Mouse (Mus musculus): Measurements from ENCODE around the gene Mavs.
"Not testable (repeated sequence)": the region's sequence is repeated elsewhere in the genome, so short reads cannot be mapped to it uniquely, and the experiment has no call there.

The Mavs gene

DNA sequence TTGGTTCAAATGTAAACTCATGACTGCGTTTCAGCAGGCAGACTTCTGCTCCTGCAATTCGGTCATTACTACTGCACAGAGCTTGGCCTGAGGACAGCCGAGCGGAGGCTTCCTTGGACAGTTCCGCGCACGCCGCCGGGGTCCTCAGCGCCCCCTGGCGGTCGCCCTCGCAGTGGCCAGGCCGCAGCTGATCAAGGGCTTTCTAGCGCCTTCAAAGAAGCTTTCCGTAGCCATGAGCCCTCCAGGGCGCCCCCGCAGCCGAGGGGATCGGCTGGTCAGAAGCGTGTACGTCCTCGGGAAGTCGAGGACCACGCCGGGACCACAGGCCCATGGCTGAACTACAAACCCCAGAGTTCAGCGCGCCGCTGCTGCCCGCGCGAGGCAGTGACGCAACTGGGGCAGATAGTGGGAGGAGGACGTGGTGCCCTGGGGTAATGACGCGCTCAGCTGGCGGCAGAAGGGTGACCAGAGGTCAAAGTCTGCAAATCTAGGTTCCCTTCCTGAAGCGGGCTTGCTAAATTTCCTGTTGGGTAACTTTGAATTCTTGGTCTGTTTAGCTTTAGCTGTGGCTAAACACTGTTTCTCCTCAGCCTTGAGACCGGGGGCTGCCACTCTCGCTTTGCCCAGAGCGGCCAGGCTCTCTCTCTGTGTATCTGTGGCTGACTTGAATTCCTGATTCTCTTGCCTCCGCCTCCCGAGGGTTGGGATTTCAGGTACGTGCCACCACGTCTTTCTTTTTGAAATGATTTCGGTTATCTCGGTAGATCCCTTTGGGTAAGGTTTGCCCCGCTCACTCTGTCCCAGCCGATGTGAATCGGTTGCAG is 23.7 kb upstream of the Mavs start:
- intact Hi-C loops (cut with DNase I): loop anchor here (2.0 kb wide), 1 partner anchor 45 kb away; no protein-coding TSS in a partner anchor

DNA sequence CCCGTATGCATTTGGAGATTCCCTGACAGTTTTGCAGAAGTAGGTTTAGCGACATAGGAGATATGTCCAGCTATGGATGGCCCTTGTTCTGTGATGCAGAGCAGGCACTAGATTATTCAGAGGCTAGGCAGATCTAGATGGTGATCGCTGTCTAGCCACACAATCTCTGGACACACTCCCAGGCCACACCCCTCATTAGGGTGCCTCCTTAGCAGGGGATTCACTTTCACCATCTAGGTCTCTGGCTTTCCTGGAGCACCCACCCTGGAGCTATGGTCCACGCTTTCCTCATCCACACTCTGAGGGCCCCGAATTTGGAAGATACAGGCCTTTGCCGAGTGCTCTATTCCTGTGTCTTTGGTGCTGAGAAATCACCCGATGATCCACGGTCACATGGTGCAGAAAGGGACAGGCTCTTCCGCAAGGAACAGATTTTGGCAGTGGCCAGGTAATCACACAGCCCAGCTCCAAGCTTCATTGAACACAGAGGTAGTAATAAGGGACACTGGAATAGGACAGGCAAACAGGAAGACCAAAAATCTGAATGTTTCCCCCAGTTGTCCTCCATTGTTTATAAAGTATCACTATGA is 22.7 kb upstream of the Mavs start:
- intact Hi-C loops (cut with DNase I): loop anchor here (2.0 kb wide), 1 partner anchor 44 kb away; no protein-coding TSS in a partner anchor

DNA sequence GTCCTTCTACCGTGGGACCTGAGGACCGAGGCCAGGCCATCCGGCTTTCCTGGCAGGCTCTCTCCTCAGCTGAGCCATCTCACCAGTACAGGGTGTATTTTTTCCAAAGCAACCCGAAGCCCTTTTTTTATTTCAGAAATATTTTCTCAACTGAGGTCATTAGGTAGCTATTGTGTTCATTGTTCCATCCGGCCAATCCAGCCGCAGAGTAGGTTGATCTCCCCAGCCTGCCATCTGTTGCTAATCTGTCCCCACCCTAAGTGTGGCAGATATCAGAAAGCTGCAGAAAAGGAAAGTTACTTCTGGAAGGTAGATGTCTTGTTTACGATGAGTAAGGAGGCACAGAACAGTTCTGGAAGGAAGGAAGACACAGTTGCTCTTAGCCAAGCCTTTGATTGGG is 20.1 kb upstream of the Mavs start:
- intact Hi-C loops (cut with DNase I): no loop called here

DNA sequence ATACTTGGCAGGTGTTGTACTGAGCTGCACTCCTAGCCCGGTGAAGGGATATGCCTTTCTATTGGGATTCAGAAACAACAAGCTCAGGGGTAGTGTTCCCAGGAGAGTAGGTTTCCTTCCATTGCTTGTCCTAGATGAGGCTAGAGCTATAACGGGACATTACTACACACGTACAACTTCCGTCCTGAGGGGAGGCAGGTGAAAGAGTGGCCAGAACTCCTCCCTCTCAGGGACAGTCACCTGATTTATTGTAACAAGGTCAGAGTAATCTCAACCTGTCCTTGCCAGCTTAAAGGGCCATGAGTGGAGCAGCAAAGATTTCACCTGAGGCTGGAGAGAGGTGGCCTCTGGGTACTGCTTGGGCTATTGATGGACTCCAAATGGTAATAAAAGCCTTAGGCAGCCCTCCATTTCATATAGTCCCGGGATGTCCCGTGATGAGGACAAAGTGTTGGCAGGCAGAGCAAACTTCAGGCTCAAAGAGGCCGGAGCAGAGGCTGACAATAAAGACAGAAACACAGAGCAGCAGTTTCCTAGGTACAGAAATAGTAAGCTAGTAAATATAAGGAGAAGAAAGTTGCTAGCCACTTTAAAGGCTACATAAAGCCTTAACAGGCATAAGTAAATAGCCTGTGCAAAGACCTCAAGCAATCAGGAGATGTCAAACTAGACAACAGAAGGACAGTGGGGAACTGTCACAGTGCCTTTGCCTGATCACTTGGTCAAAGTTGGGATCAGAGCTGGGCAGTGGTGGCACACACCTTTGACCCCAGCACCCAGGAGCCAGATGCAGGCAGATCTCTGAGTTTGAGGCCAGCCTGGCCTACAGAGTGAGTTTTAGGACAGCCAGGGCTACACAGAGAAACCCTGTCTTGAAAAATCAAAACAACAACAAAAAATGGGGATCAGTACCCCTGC is 17.7 kb upstream of the Mavs start:
- intact Hi-C loops (cut with DNase I): loop anchor here (5.0 kb wide), 1 partner anchor 39 kb away; no protein-coding TSS in a partner anchor

DNA sequence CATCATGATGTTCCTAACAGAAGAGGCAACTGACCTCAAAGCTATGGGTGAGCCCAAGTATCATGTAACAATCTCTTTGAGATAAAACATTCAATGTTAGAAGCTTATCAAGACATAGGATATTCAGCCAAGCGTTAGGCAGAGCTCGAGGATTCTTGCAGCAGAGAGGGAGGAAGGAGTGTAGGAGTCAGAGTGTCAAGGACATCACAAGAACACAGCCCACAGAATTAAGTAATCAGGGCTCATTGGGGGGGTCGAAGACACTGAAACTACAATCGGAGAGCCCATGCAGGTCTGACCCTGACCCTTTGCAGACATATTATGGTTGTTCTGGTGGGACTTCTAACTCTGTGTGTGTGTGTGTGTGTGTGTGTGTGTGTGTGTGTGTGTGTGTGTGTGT is 13.8 kb upstream of the Mavs start:
- intact Hi-C loops (cut with DNase I): no loop called here

DNA sequence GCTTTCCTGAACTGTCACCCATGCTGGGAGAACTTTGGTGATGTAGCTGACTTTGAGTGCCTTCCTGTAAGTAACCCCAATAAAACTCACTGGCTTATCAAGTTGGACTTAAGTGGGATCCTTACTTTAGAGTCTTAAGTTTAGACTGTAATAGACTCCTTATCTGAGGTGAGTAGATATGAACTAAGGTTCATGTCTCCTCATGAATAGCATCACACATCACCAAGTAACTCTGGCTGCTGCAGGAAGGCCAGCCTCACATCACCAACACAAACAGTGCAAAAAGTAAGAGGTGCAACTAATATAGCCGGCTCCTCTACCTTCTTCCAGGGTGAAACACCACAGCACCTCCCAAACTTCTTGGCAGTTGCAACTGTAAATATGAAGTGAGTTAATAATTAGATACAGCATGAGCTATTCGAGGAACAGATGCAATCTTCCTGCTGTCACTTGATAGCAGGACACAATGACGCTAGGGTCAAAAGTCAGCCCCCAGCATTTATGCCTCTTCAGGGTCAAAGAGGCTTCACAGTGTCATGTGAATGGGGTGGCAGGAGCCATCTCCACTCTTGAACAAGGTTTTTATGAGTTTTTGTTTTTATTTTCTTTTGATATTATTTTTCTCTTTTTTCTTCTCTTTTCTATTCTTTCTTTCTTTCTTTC is 11.9 kb upstream of the Mavs start:
- intact Hi-C loops (cut with DNase I): no loop called here

DNA sequence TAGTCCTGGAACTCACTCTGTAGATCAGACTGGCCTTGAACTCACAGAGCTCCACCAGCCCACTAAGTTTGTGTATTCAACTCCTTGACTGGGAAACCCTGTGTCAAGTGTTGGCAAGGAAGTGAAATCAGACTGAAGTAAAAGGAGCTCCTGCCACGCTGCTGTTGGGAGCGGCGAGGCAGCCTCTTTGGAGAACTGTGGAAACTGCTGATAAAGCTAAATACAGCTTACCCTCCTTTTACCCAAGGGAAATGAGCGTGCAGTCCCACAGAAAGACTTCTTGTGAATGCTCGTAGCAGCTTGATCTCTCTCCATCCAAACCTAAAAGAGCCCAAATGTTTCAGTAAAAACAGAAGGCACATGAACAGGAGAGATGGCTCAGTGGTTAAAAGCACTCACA is 11.3 kb upstream of the Mavs start:
- intact Hi-C loops (cut with DNase I): no loop called here

DNA sequence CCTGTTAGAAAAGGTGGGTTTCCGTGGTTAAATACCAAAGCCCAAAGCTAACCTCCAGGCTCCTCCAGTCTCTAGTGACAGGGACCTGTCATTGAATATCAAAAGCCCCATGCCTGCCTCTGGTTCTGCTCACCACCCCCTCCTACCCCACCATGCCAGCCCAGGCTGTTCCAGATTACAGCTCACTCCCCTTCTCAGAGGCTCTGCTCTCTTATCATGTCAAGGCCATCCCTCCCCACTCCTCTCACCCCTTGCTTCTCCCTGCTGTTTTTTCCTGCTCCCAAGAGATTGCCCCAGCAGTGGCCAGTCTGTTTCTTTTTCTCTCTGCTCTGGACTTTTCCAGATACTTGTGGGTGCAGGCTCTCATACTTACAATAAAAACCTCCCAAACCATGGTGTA is 10.3 kb upstream of the Mavs start:
- intact Hi-C loops (cut with DNase I): no loop called here

DNA sequence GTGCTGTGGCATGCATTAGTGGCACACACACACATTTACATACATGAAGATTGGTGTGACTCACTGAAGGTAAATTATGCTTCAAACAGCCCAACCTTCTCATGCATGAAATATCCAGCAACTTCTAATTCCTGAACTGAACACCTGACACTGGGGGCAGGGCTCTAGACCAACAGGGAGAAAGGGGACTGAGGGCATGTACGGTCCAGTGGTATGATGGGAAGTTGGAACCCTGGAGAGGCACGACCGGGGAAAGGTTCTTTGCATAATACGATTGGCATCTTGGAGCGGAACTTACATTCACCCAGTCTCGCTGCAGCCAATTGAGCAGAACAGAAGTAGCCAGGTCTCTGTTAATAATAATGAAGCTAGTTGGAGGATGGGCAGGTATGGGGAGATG is 8.7 kb upstream of the Mavs start:
- intact Hi-C loops (cut with DNase I): no loop called here

DNA sequence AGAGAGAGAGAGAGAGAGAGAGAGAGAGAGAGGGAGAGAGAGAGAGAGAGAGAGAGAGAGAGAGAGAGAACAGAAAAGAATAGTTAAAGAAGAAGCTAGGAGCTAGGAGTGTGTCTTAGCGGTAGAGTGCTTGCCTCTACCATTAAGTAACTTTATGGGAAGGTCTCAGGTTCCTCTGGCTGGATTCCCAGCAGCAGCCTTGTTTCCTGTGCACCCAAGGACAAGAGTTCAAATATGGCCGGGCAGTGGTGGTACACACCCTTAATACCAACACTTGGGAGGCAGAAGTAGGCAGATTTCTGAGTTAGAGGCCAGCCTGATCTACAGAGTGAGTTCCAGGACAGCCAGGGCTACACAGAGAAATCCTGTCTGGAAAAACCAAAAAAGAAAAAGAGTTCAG is 7.2 kb upstream of the Mavs start:
- intact Hi-C loops (cut with DNase I): not testable (repeated sequence)

DNA sequence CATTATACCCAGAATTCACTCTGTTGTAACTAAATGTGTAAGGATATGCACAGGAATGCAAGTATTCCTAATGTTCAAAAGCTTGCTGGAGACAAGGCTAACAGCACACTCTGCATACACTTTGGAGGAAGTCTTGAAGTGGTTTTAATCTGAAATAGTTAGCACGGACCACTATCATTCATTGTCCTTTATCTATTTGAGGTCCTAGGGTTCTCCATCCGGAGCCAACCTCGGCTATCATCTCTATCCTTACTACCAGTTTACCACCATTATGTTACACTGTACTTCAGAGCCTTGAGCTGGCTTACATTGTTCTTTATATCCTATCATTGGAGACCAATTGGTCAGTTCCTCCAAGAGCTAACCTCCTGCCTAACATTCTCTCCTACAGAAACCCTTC is 6.6 kb upstream of the Mavs start:
- intact Hi-C loops (cut with DNase I): no loop called here

DNA sequence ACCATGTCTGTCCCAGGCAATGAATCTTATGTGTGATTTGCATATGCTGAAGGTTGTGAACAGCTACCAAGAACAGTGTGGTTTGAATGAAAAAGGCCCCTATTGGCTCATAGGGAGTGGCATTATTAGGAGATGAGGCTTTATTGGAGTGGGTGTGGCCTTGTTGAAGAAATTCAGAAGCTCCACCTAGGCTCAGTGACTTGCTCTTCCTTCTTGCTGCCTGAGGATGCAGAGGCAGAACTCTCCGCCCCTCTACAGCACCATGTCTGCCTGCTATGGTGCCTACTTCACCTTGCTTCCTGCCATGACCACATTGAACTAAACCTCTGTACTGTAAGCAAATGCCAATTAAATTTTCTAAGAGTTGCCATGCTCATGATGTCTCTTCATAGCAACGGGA is 1.3 kb upstream of the Mavs start:
- intact Hi-C loops (cut with DNase I): no loop called here

DNA sequence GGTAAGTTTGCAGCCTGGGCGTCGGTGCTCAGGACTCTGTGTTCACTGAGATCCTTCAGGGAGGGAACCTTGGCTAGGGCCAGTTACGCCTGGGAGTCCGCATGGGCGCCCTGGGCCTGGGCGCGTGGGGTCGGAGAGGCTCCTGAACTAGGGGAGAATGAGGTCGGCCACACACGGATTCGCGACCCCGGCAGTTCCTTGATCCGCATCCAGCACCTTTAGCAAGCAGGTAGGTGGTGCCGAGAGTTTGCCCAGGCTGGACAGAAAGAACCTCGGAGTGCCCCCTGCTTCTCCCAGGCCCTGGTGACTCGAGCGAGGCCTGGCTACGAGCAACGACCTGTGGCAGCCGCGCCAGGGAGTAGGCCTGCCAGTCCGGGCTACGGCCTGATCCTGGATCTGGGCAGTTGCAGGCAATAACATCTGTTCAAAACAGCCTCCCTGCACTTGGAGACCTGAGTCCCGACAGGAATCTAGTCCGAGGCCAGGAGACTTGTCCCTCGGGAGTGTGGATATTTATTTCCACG is 326 bp downstream of the Mavs start:
- intact Hi-C loops (cut with DNase I): no loop called here

DNA sequence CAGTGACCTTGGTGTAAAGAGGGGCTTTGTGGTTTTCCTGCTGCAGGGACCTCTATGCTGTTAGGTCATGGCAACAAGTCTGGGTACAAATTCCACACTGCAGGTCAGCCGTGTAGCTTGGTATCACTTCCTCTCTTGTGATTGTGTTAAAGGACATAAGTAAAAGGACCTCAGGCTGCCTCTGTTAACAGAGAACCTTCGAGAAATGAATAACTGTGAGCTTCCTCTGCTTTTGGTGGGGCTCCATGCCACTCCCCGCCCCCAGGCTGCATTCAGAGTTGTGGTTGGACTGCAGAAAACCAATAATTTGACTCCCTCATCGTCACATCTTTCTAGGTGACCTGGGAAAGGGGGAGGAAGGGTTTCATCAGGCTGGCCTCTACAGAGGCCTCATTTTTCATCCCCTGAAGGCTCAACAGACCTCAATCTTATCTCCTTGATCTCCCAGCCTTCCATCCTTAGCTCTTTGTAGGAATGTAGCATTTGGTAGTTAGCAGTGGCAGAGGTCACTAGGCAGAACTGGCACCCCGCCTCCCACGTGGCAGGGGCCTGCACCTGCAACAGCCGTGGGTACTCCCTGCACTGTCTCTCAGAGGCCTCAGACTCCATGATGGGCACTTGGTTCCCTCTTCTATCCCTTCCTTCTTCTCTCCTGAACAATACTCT is 1.2 kb downstream of the Mavs start:
- intact Hi-C loops (cut with DNase I): no loop called here

DNA sequence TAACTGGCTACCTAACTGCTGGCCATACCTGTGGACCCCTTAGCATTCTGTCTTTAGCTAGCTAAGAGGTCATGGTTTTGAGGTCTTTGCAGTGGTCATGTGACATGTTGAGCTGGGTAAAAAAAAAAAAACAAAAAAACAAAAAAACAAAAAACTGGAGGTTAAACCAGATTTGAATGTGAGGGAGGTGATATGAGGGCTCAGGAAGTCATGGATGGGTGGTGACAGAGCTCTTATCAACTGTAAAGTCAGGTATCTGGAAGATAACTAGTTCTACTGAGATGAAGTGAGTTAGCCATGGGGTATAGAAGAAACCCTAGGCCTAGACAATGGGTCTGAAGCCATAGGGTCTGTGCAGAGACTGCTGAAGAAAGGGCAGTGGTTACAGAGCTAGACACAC is 8.3 kb downstream of the Mavs start:
- intact Hi-C loops (cut with DNase I): no loop called here

DNA sequence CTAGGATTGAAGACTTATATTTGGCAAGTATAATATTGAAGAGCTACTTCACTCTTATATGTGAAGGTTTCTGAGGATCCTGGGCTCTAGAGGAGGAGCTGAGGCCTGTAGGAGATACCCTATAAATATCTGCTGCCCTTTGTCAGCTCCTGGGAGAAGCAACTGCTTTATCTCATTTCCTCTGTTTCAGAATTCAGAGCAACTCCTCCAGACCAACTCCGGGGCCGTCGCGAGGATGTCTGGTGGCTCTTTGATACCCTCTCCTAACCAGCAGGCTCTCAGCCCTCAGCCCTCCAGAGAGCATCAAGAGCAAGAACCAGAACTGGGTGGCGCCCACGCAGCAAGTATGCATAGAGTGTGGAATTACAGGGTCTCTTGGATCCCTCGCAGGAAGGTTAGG is 9.1 kb downstream of the Mavs start:
- intact Hi-C loops (cut with DNase I): no loop called here

DNA sequence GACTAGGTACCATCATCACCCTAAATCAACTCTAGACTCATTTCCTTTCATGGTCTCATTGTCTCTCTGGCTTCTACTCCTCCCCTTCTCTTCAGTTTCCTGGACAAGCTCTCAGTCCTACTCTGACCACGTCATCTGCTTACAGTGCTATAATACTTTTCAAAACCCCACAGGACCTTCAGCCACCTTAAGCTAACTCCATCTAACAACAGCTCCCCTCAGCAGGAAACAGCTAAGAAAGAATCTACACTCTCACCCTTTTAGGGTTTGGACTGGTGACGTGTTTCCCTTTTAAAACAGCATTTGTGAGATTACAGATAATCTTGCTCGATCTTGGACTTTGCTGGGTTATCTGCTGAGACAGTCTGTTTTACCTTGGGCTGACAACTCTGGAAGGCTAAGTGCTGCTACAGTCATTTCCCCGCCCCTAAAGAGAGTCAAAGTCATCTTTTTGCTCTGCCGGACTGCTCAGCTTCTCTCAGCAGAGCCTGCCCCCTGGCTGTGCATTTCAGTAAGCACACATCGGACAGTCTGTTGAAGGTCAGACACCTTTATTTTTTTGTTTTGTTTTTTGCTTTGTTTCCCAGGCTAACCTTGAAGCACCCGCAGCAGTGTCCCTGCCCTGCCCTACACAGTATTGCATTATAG is 19.9 kb downstream of the Mavs start:
- intact Hi-C loops (cut with DNase I): loop anchor here (2.0 to 5.0 kb wide), 4 partner anchors 43 to 157 kb away; partner anchors contain the start of genes 1700037H04Rik and Cenpb

DNA sequence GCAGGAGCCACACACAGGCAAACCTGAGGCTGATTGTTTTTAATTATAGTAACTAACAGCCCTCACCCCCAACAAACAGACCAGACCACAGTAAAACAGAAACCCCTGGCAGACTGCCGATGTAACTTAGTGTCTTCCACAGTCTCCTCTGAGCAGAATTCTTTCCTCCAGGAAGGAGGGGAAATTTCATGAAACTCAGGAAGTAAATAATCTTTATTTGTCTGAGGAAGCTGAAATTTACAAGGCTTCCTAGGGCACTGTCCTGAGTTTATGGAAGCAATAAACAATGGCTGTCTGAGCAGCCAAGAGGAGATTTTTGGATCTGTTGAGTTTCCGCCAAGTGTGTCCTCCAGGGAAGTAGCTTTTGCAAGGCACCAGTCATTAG is 20.5 kb downstream of the Mavs start:
- intact Hi-C loops (cut with DNase I): loop anchor here (2.0 to 5.0 kb wide), 4 partner anchors 44 to 157 kb away; partner anchors contain the start of genes 1700037H04Rik and Cenpb

DNA sequence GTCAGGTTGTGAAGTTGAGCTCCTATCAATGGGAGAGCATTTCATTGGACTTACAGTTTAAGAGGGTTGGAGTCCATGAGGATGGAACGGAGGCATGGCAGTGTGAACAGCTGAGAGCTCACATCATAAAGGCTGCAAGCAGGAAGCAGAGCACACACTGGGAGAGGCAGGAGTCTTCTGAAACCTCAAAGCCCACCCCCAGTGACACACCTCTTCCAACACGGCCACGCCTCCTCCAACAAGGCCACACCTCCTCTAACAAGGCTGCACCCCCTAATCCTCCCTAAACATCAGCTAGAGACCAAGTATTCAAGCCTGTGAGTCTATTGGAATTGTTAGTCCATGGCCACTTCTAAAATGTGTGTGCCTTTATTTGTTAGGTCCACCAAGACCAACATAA is 21.9 kb downstream of the Mavs start:
- intact Hi-C loops (cut with DNase I): loop anchor here (2.0 kb wide), 1 partner anchor 45 kb away; no protein-coding TSS in a partner anchor

DNA sequence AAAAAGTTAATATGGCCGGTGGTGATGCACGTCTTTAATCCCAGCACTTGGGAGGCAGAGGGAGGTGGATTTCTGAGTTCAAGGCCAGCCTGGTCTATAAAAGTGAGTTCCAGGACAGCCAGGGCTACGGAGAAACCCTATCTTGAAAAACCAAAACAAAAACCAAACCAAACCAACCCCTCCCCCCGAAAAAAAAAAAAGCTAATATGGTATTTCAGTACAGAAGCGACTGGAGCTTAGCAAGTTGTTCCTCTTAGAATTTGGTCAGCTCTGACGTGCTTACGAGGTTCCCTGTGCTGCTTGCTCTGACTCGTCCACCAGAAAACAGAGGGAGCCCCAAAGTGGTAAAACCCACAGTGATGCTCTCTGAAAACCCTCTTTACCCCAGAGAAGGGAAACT is 24.8 kb downstream of the Mavs start:
- intact Hi-C loops (cut with DNase I): no loop called here
